Mouse (Mus musculus): ENCODE data around the gene Tox2. TPM values are rescaled to one million over a fixed set of nuclear protein-coding genes. Genes with fewer than 3 reads are reported as not detected.

Tox2 gene
- total RNA-seq, 2 experiments from 2014 or later, result 23.9 to 26.4 TPM

GRCm38 (mm10) chr2:163203635-163204547, 966 bp downstream of the Tox2 start:
- DNase-seq (ENCODE audit: extremely low spot score in 1 of 2, low spot score in 2 of 2), result peak in 1 of 2 experiments; percentile 45
- intact Hi-C loops (cut with DNase I), result loop anchor here (10.0 kb wide), 1 partner anchor 111 kb away; no protein-coding TSS in a partner anchor

GRCm38 (mm10) chr2:163204548-163205261, 1.8 kb downstream of the Tox2 start:
- intact Hi-C loops (cut with DNase I), result loop anchor here (5.0 to 10.0 kb wide), 2 partner anchors 102 to 110 kb away; no protein-coding TSS in a partner anchor
- peak in 1 of 2 experiments; percentile 63 for DNase-seq (ENCODE audit: extremely low spot score in 1 of 2, low spot score in 2 of 2)

- DNase-seq (ENCODE audit: extremely low spot score in 1 of 2, low spot score in 2 of 2), result no peak
- intact Hi-C loops (cut with DNase I), result loop anchor here (5.0 to 10.0 kb wide), 2 partner anchors 103 to 110 kb away; no protein-coding TSS in a partner anchor
Observed at GRCm38 (mm10) chr2:163205262-163205647, 2.3 kb downstream of the Tox2 start.

- peak; percentile 63 to 66 for DNase-seq (ENCODE audit: extremely low spot score in 1 of 2, low spot score in 2 of 2)
- intact Hi-C loops (cut with DNase I), result loop anchor here (5.0 to 10.0 kb wide), 2 partner anchors 104 to 109 kb away; no protein-coding TSS in a partner anchor
Observed at GRCm38 (mm10) chr2:163205737-163206490, 3.0 kb downstream of the Tox2 start.

- intact Hi-C loops (cut with DNase I), result loop anchor here (5.0 to 10.0 kb wide), 2 partner anchors 105 to 107 kb away; no protein-coding TSS in a partner anchor
- no peak for DNase-seq (ENCODE audit: extremely low spot score in 1 of 2, low spot score in 2 of 2)
Observed at GRCm38 (mm10) chr2:163207315-163207714, 4.4 kb downstream of the Tox2 start.

GRCm38 (mm10) chr2:163209139-163209538, 6.2 kb downstream of the Tox2 start:
- intact Hi-C loops (cut with DNase I), result loop anchor here (5.0 to 10.0 kb wide), 2 partner anchors 106 to 107 kb away; no protein-coding TSS in a partner anchor
- DNase-seq (ENCODE audit: extremely low spot score in 1 of 2, low spot score in 2 of 2), result no peak

- intact Hi-C loops (cut with DNase I), result no loop called here
- no peak for DNase-seq (ENCODE audit: extremely low spot score in 1 of 2, low spot score in 2 of 2)
Observed at GRCm38 (mm10) chr2:163213085-163213484, 10.2 kb downstream of the Tox2 start.

- no peak for DNase-seq (ENCODE audit: extremely low spot score in 1 of 2, low spot score in 2 of 2)
- intact Hi-C loops (cut with DNase I), result no loop called here
Observed at GRCm38 (mm10) chr2:163218095-163218494, 15.2 kb downstream of the Tox2 start.

GRCm38 (mm10) chr2:163218571-163218970, 15.6 kb downstream of the Tox2 start:
- intact Hi-C loops (cut with DNase I), result no loop called here
- DNase-seq (ENCODE audit: extremely low spot score in 1 of 2, low spot score in 2 of 2), result no peak

- DNase-seq (ENCODE audit: extremely low spot score in 1 of 2, low spot score in 2 of 2), result no peak
- intact Hi-C loops (cut with DNase I), result no loop called here
Observed at GRCm38 (mm10) chr2:163219447-163219846, 16.5 kb downstream of the Tox2 start.

GRCm38 (mm10) chr2:163220706-163221105, 17.8 kb downstream of the Tox2 start:
- no peak for DNase-seq (ENCODE audit: extremely low spot score in 1 of 2, low spot score in 2 of 2)
- intact Hi-C loops (cut with DNase I), result no loop called here

- intact Hi-C loops (cut with DNase I), result no loop called here
- DNase-seq (ENCODE audit: extremely low spot score in 1 of 2, low spot score in 2 of 2), result no peak
Observed at GRCm38 (mm10) chr2:163225302-163225701, 22.4 kb downstream of the Tox2 start.

GRCm38 (mm10) chr2:163229050-163229449, 26.1 kb downstream of the Tox2 start:
- intact Hi-C loops (cut with DNase I), result no loop called here
- DNase-seq (ENCODE audit: extremely low spot score in 1 of 2, low spot score in 2 of 2), result peak in 1 of 2 experiments; percentile 40

GRCm38 (mm10) chr2:163231781-163232534, 29.0 kb downstream of the Tox2 start:
- intact Hi-C loops (cut with DNase I), result no loop called here
- DNase-seq (ENCODE audit: extremely low spot score in 1 of 2, low spot score in 2 of 2), result no peak

GRCm38 (mm10) chr2:163233666-163234065, 30.7 kb downstream of the Tox2 start:
- intact Hi-C loops (cut with DNase I), result no loop called here

GRCm38 (mm10) chr2:163236057-163236456, 33.1 kb downstream of the Tox2 start:
- peak; percentile 40 to 43 for DNase-seq (ENCODE audit: extremely low spot score in 1 of 2, low spot score in 2 of 2)
- intact Hi-C loops (cut with DNase I), result no loop called here

More at GRCm38 (mm10) chr2:163233666-163234065, 30.7 kb downstream of the Tox2 start:
- no peak for DNase-seq (ENCODE audit: extremely low spot score in 1 of 2, low spot score in 2 of 2)

GRCm38 (mm10) chr2:163237999-163238529, 35.1 kb downstream of the Tox2 start:
- DNase-seq (ENCODE audit: extremely low spot score in 1 of 2, low spot score in 2 of 2), result peak; percentile 27 to 59
- intact Hi-C loops (cut with DNase I), result no loop called here

- intact Hi-C loops (cut with DNase I), result no loop called here
- DNase-seq (ENCODE audit: extremely low spot score in 1 of 2, low spot score in 2 of 2), result no peak
Observed at GRCm38 (mm10) chr2:163239945-163240344, 37.0 kb downstream of the Tox2 start.
